Comparison of ENCODE assay signal across 8 mouse cellular contexts in genomic region chr11:17159738-17160241, GRCm38 (mm10). TPM values are rescaled to one million over a fixed set of nuclear protein-coding genes. Genes with fewer than 3 reads are reported as not detected.
DNase-seq lines count a peak whose midpoint lies in the region; ATAC-seq and TF ChIP-seq lines count a peak whose summit lies in the region.

No protein-coding gene starts in this region.

- H3K9ac ChIP-seq in hindbrain, embryonic 16.5 days (ENCODE audit: low read depth, low read length), result peak overlapping the region; percentile 99

- ATAC-seq in hindbrain, embryonic 16.5 days, result peak; percentile 23

- TF ChIP-seq CTCF in left cerebral cortex, adult 2 months (IDR thresholded peaks at IDR 0.05), result no peak

- peak overlapping the region; percentile 60 for H3K4me2 ChIP-seq in hindbrain, embryonic 16.5 days (ENCODE audit: low read length)

- peak overlapping the region; percentile 99 for H3K4me3 ChIP-seq in hindbrain, embryonic 16.5 days (ENCODE audit: low read length)
- peak overlapping the region; percentile 99 for H3K4me3 ChIP-seq in left cerebral cortex, adult 2 months

- DNase-seq in R1 (ENCODE audit: low read depth, low spot score), result peak; percentile 41
- peak; percentile 62 to 68 for DNase-seq in cerebellum, postnatal 25 days
- peak; percentile 24 for DNase-seq in gastrocnemius, adult 18-20 months (ENCODE audit: low spot score)
- peak; percentile 61 to 72 for DNase-seq in left cerebral cortex, adult 2 months (ENCODE audit: extremely low spot score in 1 of 2, low spot score in 2 of 2)
- peak; percentile 40 for DNase-seq in lung, postnatal 36 days
- DNase-seq in right cerebral cortex, adult 2 months (ENCODE audit: low spot score in 2 of 2), result peak; percentile 77 to 78
- DNase-seq in urinary bladder, postnatal 14 days (ENCODE audit: low spot score), result peak; percentile 35

- under 1% methylated on average over 45 of the region's 46 CpGs for WGBS in hindbrain, embryonic 16.5 days

- no peaks in the 10 kb centered on the region for H3K9me3 ChIP-seq in hindbrain, embryonic 16.5 days (ENCODE audit: control insufficient read depth, low read length)

- no peaks in the 10 kb centered on the region for H3K36me3 ChIP-seq in hindbrain, embryonic 16.5 days (ENCODE audit: control insufficient read depth, insufficient read depth, low read length)

- H3K27ac ChIP-seq in hindbrain, embryonic 16.5 days (ENCODE audit: low read depth, low read length), result peak overlapping the region; percentile 98
- H3K27ac ChIP-seq in left cerebral cortex, adult 2 months, result peak overlapping the region; percentile 97

- H3K4me1 ChIP-seq in hindbrain, embryonic 16.5 days (ENCODE audit: control insufficient read depth, insufficient read depth, low read depth, low read length), result peaks cover 18% of the 10 kb centered on the region

- no peaks in the 10 kb centered on the region for H3K27me3 ChIP-seq in hindbrain, embryonic 16.5 days (replicated peaks; ENCODE audit: control insufficient read depth, insufficient read depth, low read length)

- intact Hi-C loops in left cerebral cortex, adult 2 months (cut with DNase I), result loop anchor here (1.0 to 5.0 kb wide), 6 partner anchors 52 to 207 kb away; partner anchors contain the start of genes C1d, Fbxo48, Plek and Pno1

RNA-seq across cellular contexts. Expression of gene Ppp3r1, which starts 0.7 kb away (rescaled TPM):
- 100 to 1,000 TPM; 137 to 146 TPM for total RNA-seq in gastrocnemius, adult 18-20 months (2021)
- polyA plus RNA-seq in hindbrain, embryonic 16.5 days (2015; fragmentation: Nextera tagmentation; extraction: Ambion mirVana), result 220 and 236 TPM in 2 replicates
- 100 to 1,000 TPM; 688 to 716 TPM for total RNA-seq in left cerebral cortex, adult 2 months (2021)

RNA-seq across cellular contexts. Expression of gene Wdr92, which starts 22.1 kb away (rescaled TPM):
- total RNA-seq in gastrocnemius, adult 18-20 months (2021), result 1 to 10 TPM; 7.5 to 9.0 TPM
- polyA plus RNA-seq in hindbrain, embryonic 16.5 days (2015; fragmentation: Nextera tagmentation; extraction: Ambion mirVana), result 18.0 TPM in 2 replicates
- 1 to 10 TPM; 6.7 to 8.8 TPM for total RNA-seq in left cerebral cortex, adult 2 months (2021)

RNA-seq across cellular contexts. Expression of gene Pno1, which starts 51.6 kb away (rescaled TPM):
- total RNA-seq in gastrocnemius, adult 18-20 months (2021), result 10 to 100 TPM; 53.3 to 53.4 TPM
- 45.2 and 55.1 TPM in 2 replicates for polyA plus RNA-seq in hindbrain, embryonic 16.5 days (2015; fragmentation: Nextera tagmentation; extraction: Ambion mirVana)
- 10 to 100 TPM; 23.0 to 25.7 TPM for total RNA-seq in left cerebral cortex, adult 2 months (2021)

Comparison
In these comparisons a context has a peak if more than half of its experiments do, and no peak if none do; other contexts are left out.
1. Peak in every context shown above with its lines: DNase-seq, ATAC-seq, H3K4me3 ChIP-seq and H3K27ac ChIP-seq.
2. DNase-seq: peak in every context shown above with its lines; median percentile 78 in right cerebral cortex, adult 2 months; 66 in left cerebral cortex, adult 2 months; 65 in cerebellum, postnatal 25 days; 41 in R1; 40 in lung, postnatal 36 days; 35 in urinary bladder, postnatal 14 days; 24 in gastrocnemius, adult 18-20 months.
3. RNA of gene Ppp3r1, which starts 0.7 kb away (total RNA-seq): 688 to 716 TPM in left cerebral cortex, adult 2 months; 137 to 146 TPM in gastrocnemius, adult 18-20 months; every median in the first group is over 4 times any median in the second.